Mouse (Mus musculus): ENCODE results near the gene Foxp1.
A peak's percentile ranks its signal among the peaks of the same experiment; 100 is the strongest.

Gene Foxp1

GRCm38 (mm10) chr6:99207226-99207885 lies 315.2 kb downstream of the Foxp1 start:
- DNase-seq (ENCODE audit: low spot score in 2 of 2), result no peak

GRCm38 (mm10) chr6:99206437-99206870 lies 316.1 kb downstream of the Foxp1 start:
- DNase-seq (ENCODE audit: low spot score in 2 of 2), result no peak

GRCm38 (mm10) chr6:99205587-99206436 lies 316.7 kb downstream of the Foxp1 start:
- no peak for DNase-seq (ENCODE audit: low spot score in 2 of 2)

GRCm38 (mm10) chr6:99204780-99205586 lies 317.5 kb downstream of the Foxp1 start:
- DNase-seq (ENCODE audit: low spot score in 2 of 2), result no peak

GRCm38 (mm10) chr6:99204052-99204779 lies 318.3 kb downstream of the Foxp1 start:
- no peak for DNase-seq (ENCODE audit: low spot score in 2 of 2)

DNA sequence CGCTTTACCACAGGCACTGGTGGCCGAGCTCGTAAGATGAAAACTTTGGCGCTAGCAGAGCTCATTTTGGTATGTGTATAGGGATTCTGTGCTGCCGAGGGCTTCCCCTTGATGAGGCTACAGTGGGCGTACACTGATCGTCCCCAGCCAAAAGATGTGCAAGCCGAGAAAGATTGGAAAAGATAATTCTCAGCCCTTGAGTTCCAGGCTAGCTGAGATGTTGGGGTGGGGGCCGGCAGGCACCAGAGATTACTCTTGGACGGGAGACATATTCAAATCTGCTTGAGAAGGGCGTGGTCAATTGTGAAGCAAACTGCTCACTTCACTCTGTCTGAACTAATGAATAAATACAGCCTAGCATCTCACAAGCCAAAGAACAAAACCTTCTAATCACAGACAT lies 319.3 kb downstream of the Foxp1 start:
- no peak for DNase-seq (ENCODE audit: low spot score in 2 of 2)

DNA sequence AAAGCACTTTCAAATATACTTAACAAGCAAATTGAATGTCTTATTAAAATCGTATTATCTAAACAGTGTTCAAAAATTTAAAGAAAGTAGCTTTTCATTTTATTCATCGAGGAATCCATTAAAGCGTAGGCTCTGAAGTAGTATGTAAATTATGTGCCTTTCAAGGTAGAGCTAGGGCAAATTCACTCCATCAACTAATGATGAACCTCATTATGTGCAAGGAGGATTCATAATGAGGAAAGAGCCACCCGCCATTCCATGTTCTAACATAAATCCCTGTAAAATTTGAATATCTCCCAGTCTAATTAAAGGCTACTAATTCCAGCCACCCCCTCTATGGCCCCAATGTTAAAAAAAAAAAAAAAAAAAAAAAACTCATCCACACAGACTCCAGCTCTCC lies 319.7 kb downstream of the Foxp1 start:
- DNase-seq (ENCODE audit: low spot score in 2 of 2), result no peak

- peak; percentile 13 to 18 for DNase-seq (ENCODE audit: low spot score in 2 of 2)
Measured at GRCm38 (mm10) chr6:99201271-99201705, 321.2 kb downstream of the Foxp1 start.

DNA sequence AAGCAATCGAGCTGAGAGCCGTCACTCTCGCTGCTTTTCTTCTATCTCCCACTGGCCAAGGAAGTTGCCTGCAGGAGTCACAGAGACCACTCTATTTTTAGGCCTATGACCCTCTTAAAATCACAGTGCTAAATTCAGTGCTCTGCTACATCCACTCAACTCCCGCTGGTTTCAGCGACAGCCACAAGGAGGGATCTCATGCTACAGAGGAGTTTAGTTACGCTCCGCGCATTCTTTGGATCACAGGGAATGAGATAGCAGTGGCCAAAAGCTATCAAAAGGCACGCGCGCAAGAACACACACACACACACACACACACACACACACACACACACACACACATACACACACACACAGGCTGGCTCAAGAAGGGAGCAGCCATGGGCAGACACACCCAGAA lies 321.9 kb downstream of the Foxp1 start:
- peak in 1 of 2 experiments; percentile 11 for DNase-seq (ENCODE audit: low spot score in 2 of 2)

GRCm38 (mm10) chr6:99199277-99199676 lies 323.2 kb downstream of the Foxp1 start:
- DNase-seq (ENCODE audit: low spot score in 2 of 2), result no peak

GRCm38 (mm10) chr6:99193697-99194096 lies 328.8 kb downstream of the Foxp1 start:
- DNase-seq (ENCODE audit: low spot score in 2 of 2), result no peak

DNA sequence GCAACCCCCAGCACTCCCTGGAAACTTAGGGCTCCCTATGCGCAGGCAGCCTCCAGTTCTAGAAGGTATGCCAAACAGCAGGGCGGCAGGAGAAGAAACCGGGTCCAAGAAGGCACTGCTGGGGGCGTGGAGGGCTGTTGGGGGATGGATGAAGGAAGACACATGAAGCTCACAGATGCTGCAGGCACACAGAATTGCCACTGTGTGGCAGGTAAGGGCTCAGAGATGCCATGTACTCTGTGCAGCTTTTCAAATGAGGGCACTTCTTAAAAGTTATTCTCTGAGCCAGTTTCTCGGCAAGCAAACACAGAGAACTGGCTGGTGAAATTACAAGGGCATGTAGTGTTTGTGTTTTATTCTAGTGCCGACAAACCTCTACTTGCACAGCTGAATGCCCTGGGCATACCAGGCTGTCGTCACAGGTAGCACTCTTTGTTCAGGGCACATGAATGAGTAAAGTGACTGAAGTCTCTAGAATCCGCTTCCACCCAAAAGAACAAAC lies 330.8 kb downstream of the Foxp1 start:
- DNase-seq (ENCODE audit: low spot score in 2 of 2), result peak in 1 of 2 experiments; percentile 14

DNA sequence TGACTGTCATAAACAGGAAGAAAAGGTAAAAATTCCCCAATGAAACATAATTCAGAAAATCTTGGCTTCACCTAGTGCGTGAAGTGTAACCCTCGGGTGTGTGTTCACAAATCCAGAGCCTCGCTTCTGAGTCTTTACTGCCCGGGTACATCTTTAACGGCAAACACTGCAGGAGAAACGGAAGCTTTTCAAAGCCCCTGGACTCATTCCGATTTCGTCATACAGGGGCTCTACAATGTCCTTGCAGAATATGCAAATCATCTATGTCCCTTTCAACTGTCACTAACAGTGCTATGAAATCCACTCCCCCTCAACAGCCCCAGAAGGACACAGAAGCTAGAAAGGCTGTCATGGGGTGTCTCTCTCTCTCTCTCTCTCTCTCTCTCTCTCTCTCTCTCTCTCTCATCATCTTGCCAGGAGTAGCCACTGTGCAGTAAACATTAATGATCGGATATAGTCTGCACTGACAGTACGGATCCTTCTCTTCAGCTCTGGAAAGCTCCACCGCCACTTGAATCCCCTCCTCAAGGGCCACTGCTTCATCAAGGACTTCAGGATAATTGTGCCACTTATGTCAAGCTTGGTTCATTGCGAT lies 331.4 kb downstream of the Foxp1 start:
- DNase-seq (ENCODE audit: low spot score in 2 of 2), result no peak

DNA sequence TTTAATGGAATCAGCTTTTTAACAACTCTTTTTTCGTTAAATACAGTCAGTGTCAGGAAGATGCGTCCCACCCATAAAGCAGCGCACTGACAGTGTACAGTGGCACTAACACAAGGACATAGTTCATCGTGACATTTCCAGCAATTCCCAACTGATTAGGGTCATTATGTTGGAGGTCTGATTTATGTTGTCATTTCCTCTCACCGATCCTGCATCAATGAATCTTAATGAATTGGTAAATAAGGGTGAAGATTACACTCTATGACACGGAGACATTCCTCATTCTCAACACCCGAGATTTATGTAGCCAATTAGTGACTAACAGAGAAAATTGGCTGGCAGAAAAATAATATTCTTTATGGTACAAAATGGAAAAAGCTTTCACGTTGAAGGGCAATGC lies 332.6 kb downstream of the Foxp1 start:
- no peak for DNase-seq (ENCODE audit: low spot score in 2 of 2)

GRCm38 (mm10) chr6:99188366-99189216 lies 333.9 kb downstream of the Foxp1 start:
- no peak for DNase-seq (ENCODE audit: low spot score in 2 of 2)

GRCm38 (mm10) chr6:99187914-99188313 lies 334.6 kb downstream of the Foxp1 start:
- DNase-seq (ENCODE audit: low spot score in 2 of 2), result no peak

GRCm38 (mm10) chr6:99187415-99187814 lies 335.1 kb downstream of the Foxp1 start:
- no peak for DNase-seq (ENCODE audit: low spot score in 2 of 2)

DNA sequence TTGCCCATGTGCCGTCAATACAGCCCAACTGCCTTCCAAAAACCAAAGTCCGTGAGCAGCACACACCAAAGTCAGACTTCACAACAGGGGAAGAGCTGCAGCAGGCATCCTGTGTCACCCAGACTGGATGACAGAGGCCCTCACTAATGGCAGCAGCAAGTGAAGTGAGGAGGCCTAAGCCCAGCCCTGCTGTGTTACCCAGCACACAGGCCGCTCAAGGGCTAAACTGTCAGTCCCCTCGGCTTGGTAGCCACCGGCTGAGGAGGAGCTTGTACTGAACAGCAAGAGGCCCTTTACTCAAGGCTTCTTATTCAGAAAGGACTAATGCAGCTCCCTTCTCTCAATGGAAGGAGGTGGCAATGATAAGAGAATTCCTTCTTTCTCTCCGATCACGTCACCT lies 336.0 kb downstream of the Foxp1 start:
- no peak for DNase-seq (ENCODE audit: low spot score in 2 of 2)

- no peak for DNase-seq (ENCODE audit: low spot score in 2 of 2)
Measured at GRCm38 (mm10) chr6:99185797-99186196, 336.7 kb downstream of the Foxp1 start.

DNA sequence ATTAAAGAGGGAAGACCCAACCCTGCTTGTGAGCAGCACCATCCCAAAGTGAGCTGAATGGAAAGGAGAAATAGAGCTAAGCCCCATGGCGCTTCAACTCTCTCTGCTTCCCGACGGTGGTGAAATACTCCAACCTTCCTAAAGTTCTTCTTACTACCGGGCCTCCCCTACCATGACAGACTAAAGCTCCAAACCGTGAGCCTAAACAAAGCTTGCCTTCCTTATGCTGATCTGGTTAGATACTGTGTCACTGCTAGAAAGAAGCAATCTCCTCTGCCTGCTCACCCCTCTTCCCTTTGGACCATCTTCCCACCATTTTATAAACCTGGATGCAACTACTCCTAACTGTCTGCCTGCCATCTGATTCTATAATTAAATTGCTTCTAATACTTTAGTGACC lies 338.5 kb downstream of the Foxp1 start:
- no peak for DNase-seq (ENCODE audit: low spot score in 2 of 2)
